Mouse (Mus musculus) heart, postnatal 14 days (tissue): ENCODE measurements around the gene Gm49355. TPM values are rescaled to one million over a fixed set of nuclear protein-coding genes. Genes with fewer than 3 reads are reported as not detected.
"Not testable (repeated sequence)": the region's sequence is repeated elsewhere in the genome, so short reads cannot be mapped to it uniquely, and the experiment has no call there.

Experiments
- DNase-seq, 2 experiments: peaks; one replicate each; pipeline ENCODE4 v3.0.0; 2021 to 2022
- intact Hi-C: fragments of 180-260 bp; cut with DNase I; formaldehyde crosslinking; loops from one replicate; pipeline ENCODE4 v1.15.1; 2025
- long read RNA-seq, 2 experiments: library from polyadenylated mRNA; stranded (forward); transcript quantifications; one replicate each; pipeline ENCODE4 v2.0.0; 2021
- total RNA-seq, 2 experiments: library from RNA; stranded (reverse); gene quantifications; 2 replicates each; pipeline ENCODE4 v1.2.3; 2021

The Gm49355 gene
- not detected for total RNA-seq
- long read RNA-seq, experiment 1 = 0 reads
- long read RNA-seq, experiment 2 = 0 reads

GRCm38 (mm10) chr14:12283641-12284040 lies at the start of gene Gm49355:
TSS of gene Gm49355 (plus strand) at chr14:12283976.
- intact Hi-C loops = no loop called here
- no peak for DNase-seq

DNA sequence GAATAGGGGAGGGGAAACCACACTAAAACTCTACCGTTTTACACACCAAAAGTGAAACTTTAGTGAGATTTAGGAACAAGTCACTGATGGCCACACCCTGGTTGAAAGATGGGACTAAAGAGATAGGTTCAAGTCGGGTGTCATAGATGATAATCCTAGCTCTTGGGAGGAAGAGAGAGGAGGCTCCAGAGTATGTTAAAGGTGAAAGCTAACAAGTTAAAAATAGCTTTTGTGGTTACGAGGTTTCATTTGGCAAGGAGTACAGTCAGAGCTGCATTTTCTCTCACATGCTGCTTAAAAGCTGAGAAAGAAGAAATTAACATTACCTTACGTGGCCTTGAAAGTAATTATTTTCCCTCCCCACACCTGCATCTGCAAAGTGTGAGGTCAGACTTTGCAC lies 40.0 kb upstream of the Gm49355 start:
- intact Hi-C loops = no loop called here
- DNase-seq = no peak

GRCm38 (mm10) chr14:12276031-12276430 lies 7.7 kb upstream of the Gm49355 start:
- no peak for DNase-seq
- intact Hi-C loops = no loop called here

- DNase-seq = peak; percentile 85 to 89
- intact Hi-C loops = no loop called here
Measured at GRCm38 (mm10) chr14:12284141-12284912, 551 bp downstream of the Gm49355 start, which contains the start of gene 3830406C13Rik. TSS of gene 3830406C13Rik (plus strand) at chr14:12284173.

DNA sequence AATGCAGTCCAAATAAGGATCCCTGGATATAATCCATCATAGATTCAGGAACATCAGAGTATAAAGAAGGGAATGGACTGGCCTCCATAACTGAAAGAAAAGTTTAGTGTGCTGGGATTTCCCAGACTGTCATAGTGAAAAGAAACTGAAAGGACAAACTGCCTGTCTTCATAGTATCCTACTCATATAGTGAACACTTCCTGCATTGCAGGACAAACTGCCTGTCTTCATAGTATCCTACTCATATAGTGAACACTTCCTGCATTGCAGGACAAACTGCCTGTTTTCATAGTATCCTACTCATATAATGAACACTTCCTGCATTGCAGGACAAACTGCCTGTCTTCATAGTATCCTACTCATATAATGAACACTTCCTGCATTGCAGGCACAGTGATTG lies 6.0 kb downstream of the Gm49355 start:
- intact Hi-C loops, DNase-seq: not testable (repeated sequence)

- DNase-seq = no peak
- intact Hi-C loops = no loop called here
Measured at GRCm38 (mm10) chr14:12296391-12296790, 12.6 kb downstream of the Gm49355 start.

GRCm38 (mm10) chr14:12299171-12299570 lies 15.4 kb downstream of the Gm49355 start:
- intact Hi-C loops = no loop called here
- no peak for DNase-seq

DNA sequence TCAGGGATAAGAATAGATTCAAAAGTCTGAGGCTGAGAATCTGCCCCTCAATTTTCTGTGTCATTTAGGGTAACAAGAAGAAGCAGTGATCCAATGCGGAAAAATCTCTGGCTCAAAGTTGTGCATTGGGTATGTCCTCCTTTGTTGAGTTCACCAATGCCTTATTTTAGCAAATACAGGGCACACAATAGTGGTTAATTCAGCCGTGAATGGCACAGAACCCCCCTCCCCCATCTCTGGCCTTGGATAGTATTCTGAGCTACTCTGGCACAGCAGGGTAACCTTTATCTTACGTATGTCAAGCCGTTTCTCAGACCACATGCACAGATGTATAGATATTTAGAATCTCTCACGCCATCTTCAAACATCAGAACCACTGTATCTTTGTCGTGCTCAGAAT lies 15.9 kb downstream of the Gm49355 start:
- no peak for DNase-seq
- intact Hi-C loops = loop anchor here (5.0 kb wide), 1 partner anchor 233 kb away; no protein-coding TSS in a partner anchor

DNA sequence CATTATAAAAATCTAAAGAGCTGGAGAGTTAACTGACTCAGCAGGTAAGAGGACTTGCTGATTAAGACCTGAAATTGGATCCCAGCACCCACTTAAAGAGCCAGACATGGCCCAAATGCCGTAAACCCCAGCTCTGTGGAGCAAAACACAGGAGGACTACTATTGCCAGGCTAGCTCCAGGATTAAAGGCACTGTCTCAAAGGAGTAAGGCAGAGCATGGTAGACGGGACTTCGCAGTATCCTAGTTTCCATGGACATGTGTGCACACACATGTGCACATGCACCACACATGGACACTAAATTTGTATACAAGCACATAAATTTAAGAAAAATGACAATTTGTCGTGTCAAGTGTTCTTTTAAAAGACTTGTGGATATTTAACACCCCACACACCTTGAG lies 16.5 kb downstream of the Gm49355 start:
- intact Hi-C loops = loop anchor here (5.0 kb wide), 1 partner anchor 232 kb away; no protein-coding TSS in a partner anchor
- DNase-seq = no peak

DNA sequence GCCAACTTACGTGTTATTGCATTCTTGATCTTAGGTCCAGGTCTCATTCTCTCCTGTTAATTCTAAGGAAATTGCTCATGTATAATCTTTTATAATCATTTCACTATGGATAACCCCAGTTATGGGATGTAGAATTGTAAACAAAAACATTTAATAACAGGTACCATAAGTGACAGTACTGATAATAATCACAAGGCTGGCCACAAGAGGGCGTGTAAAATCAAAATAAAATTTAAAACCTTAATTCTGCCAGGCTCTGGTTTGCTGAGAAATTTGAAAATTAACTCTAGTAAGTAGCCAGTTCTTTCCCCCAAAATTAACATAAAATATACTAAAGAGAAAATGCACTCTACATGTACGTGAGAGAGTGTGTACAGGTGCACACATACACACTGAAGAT lies 16.9 kb downstream of the Gm49355 start:
- intact Hi-C loops = loop anchor here (5.0 kb wide), 1 partner anchor 232 kb away; no protein-coding TSS in a partner anchor

GRCm38 (mm10) chr14:12303106-12303505 lies 19.3 kb downstream of the Gm49355 start:
- intact Hi-C loops = loop anchor here (5.0 kb wide), 1 partner anchor 229 kb away; no protein-coding TSS in a partner anchor
- no peak for DNase-seq

More for the DNA sequence above, 16.9 kb downstream of the Gm49355 start:
- DNase-seq = peak in 1 of 2 experiments; percentile 3

- intact Hi-C loops = loop anchor here (5.0 kb wide), 1 partner anchor 181 kb away; no protein-coding TSS in a partner anchor
- no peak for DNase-seq
Measured at GRCm38 (mm10) chr14:12333622-12334021, 49.8 kb downstream of the Gm49355 start.

DNA sequence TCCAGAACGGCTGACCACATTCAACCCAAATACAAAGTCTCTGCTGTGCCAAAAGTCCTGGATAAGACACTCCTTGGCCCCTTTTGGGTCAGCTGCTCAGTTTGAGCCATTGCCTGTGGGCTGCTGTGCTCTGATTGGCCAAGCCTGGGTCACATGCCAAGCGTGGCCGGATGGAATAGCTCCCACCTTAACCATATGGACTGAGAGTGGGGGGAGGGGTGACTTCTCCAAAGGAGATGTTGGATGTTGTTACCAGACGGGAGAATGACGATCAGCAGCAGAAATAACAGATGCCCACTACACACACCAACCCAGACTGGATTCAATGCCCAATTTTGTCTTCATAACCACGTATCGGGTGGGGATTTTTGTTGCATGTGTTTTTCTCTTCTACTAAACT lies 51.1 kb downstream of the Gm49355 start:
- intact Hi-C loops = loop anchor here (5.0 kb wide), 1 partner anchor 183 kb away; no protein-coding TSS in a partner anchor
- no peak for DNase-seq

DNA sequence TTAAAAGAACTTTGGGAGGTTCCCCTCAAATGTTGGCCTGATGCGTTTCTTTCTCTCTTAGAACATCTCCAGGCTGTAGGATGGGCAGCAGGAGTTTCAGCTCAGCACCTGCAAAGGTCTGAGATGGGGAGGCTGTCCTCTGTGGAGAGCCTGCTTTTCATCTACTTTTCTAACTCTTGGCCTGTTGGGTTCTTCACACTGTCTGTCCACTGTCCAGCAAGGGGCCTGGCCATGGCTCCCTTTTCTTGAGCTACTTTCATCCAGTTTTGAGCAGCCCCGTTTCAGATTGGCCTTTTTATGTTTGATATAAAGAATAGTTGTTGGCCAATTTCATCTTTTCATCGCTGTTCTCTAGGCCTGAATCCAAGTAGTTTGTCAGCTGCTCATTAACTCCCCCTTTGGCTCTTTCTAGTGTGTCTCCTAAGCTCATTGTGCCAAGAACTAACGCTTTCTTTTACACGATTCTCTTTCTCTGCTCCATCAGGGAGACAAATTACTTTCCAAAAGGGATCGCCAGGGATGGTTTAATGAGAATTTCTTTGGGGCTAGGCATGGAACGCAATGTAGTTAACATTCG lies 53.7 kb downstream of the Gm49355 start:
- intact Hi-C loops = no loop called here
- no peak for DNase-seq

DNA sequence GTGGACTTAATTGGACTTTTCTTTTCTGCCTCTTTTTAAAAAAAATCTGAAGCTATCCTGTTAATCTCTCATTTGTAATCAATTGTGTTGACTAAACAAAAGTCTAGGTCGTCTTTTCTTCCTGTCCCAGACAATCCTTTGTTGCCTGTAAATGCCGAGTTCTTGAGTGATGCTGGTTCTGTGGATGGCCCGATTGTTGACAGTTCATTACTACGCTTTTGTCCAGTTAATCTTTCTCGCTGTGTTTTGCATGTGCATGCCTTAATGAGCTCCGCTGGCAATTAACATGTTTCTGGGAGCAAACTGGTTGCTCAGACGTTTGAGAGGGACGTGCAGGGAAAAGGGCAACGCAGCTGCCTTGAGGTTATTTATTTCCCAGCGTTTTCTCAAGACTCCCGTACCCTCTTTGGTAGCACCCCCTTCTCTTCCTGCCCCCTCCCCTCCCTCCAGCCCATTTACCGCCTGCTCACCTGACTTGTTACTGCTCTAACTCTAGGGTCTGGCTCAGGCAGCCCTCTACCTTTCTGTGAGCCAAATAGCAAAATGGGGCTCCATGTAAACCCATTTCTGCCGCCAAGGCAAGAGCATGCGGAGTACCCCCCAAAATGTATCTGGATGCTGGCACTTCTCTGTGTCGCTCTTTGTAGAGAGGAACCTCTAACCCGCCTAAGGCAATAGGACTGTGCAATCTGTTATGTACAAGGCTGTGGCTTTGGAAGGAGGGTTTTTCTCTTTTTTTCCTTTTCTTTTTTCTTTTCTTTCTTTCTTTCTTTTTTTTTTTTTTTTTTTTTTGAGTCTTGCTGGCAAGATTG lies 54.4 kb downstream of the Gm49355 start:
- DNase-seq = no peak
- intact Hi-C loops = no loop called here

GRCm38 (mm10) chr14:12338811-12339565 lies 55.2 kb downstream of the Gm49355 start:
- intact Hi-C loops = no loop called here
- DNase-seq = no peak

DNA sequence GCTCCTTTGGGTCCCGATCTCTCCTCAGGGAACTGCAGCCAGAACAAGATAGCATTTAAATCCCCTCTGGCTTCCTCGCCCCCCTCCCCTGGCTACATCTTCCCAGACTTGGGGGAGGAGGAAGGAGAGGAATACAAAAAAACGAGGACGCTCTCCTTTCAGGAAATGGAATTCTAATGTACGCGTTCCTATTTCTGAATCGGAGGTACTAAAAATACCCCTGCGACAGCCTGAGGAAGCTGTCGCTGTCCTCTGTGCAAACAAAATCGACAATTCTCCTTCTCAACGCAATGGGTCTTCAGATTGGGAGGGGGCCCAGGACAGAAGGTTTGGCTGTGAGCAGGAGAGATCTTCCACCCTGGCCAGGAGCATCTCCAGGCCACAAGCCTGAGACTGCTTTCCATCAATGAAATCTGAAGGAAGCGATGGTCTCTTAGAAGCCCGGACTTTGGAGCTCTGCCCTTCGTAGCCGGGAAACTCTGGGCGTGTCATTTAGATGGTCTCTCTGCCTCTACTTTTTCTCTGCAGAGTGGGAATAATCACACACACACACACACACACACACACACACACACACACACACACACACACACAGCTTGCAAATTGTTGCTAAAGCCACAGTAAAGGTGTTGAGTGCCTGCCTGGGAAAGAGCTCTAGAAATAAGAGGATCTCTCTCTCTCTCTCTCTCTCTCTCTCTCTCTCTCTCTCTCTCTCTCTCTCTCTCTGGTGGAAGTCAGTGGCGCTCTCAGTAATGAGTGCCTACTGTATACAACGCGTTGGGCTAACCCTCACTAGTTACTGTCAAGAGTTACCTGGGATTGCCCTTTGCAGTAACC lies 56.7 kb downstream of the Gm49355 start:
- intact Hi-C loops = no loop called here
- DNase-seq = no peak

- no peak for DNase-seq
- intact Hi-C loops = no loop called here
Measured at GRCm38 (mm10) chr14:12341075-12341788, 57.5 kb downstream of the Gm49355 start.
